Mouse (Mus musculus) heart, postnatal 14 days (tissue): ENCODE results near the gene Rps11. TPM values are rescaled to one million over a fixed set of nuclear protein-coding genes. Genes with fewer than 3 reads are reported as not detected.
"Not testable (repeated sequence)": the region's sequence is repeated elsewhere in the genome, so short reads cannot be mapped to it uniquely, and the experiment has no call there.

Source experiments
- DNase-seq, 2 experiments: peaks; one replicate each; pipeline ENCODE4 v3.0.0; 2021 to 2022
- intact Hi-C: fragments of 180-260 bp; cut with DNase I; formaldehyde crosslinking; loops from one replicate; pipeline ENCODE4 v1.15.1; 2025
- total RNA-seq, 2 experiments: library from RNA; stranded (reverse); gene quantifications; 2 replicates each; pipeline ENCODE4 v1.2.3; 2021

The Rps11 gene
- total RNA-seq, 2 experiments from 2014 or later: 582 to 636 TPM

- no peak for DNase-seq
- intact Hi-C loops: no loop called here
Measured at GRCm38 (mm10) chr7:45155590-45155989, 31.4 kb upstream of the Rps11 start.

- peak; percentile 55 to 80 for DNase-seq
- intact Hi-C loops: no loop called here
Measured at GRCm38 (mm10) chr7:45154993-45155514, 30.8 kb upstream of the Rps11 start.

GRCm38 (mm10) chr7:45154096-45154992 lies 30.1 kb upstream of the Rps11 start, which contains the start of the genes Pih1d1 and Aldh16a1:
TSS of gene Pih1d1 (plus strand) at chr7:45154303.
TSS of gene Aldh16a1 (minus strand) at chr7:45154584.
- peak; percentile 98 for DNase-seq
- intact Hi-C loops: no loop called here

DNA sequence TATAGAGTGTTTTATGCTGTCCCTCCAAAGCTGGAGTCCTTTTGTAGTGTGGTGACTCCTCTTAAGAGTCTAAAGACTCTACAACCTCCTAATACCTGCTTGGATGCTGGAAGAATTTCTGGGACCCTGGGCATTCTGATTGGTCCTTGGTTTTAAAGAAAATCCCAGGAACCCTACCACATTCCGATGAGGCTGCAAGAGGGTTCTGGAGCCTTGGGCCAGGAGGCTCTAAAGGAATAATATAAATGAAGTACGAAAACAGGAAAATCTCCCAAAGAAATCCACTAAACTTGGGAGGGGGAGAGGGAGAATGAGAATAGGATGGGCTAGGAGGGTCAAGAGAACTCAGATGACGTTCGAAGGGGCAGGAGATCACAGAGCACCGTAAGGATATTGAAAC lies 29.3 kb upstream of the Rps11 start:
- no peak for DNase-seq
- intact Hi-C loops: no loop called here

DNA sequence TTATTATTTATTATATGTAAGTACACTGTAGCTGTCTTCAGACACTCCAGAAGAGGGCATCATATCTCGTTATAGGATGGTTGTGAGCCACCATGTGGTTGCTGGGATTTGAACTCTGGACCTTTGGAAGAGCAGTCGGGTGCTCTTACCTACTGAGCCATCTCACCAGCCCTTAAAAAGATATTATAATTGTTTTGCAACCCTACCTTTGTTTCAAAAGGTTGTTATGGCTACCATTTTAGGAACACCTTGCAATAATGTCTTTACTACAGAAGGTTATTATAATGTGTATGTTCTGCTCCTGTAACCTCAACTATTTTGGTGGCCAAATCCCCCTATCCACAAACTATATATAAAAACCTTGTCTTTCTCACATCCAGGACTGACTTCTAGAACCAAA lies 28.8 kb upstream of the Rps11 start:
- intact Hi-C loops, DNase-seq: not testable (repeated sequence)

DNA sequence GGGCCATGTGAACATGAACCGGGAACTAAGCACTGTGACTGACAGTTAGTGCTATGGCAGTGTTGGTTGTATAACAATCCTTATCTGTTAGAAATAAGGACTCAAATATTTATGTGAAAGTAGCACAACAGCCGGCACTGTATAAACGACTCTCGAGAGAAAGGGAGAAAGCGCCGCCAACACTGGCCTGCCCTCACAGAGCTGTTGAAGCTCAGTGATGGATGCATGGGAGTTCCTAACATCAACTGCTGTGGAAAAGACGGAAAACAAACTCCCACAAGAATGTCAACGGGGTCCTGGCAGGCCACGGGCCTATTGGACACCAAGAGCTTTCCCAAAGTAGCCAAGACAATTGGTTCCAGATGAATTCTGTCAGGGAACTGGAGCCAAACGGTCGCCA lies 27.1 kb upstream of the Rps11 start:
- intact Hi-C loops: no loop called here
- DNase-seq: peak; percentile 46 to 51

DNA sequence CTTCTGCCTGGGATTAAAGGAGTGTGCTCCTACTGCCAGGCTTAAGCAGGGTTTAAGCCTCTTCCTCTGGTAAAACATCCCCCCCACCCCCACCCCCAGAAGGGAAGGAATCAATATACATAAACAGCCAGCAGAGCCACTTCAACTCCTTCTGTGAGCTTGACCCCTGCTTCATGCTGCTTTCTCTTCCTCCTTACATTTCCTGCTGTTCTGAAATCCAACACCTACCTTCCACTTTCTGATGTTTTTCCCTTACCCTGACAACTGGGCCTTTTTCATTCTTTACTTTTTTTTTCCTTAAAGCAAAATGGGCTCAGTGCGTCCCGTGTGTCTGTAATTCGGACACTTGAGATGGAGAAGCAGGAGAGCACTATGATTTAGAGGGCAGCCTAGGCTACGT lies 26.1 kb upstream of the Rps11 start:
- intact Hi-C loops: no loop called here
- no peak for DNase-seq

DNA sequence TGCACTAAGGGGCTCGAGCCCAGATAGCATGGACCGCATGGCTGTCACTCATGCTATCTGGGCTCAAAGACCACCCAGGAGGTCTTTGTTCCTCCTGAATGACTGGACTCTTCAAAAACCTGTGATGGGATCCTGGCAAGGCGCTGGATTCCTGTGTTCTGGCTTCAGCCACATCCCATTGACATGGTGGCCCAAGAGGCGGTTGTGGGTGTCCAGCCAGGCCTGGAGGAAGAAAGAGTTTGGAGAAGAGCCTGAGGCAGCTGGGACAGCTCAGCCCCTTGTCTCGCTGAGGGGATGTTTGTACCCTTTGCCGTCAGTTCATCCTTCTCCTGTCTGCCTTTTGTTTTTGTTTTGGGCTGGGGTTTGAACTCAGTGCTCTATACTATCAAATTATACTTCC lies 25.3 kb upstream of the Rps11 start:
- DNase-seq: peak; percentile 57 to 66
- intact Hi-C loops: no loop called here

GRCm38 (mm10) chr7:45148534-45149098 lies 24.4 kb upstream of the Rps11 start:
- intact Hi-C loops: no loop called here
- DNase-seq: peak; percentile 46 to 51

GRCm38 (mm10) chr7:45147899-45148298 lies 23.7 kb upstream of the Rps11 start:
- no peak for DNase-seq
- intact Hi-C loops: no loop called here

DNA sequence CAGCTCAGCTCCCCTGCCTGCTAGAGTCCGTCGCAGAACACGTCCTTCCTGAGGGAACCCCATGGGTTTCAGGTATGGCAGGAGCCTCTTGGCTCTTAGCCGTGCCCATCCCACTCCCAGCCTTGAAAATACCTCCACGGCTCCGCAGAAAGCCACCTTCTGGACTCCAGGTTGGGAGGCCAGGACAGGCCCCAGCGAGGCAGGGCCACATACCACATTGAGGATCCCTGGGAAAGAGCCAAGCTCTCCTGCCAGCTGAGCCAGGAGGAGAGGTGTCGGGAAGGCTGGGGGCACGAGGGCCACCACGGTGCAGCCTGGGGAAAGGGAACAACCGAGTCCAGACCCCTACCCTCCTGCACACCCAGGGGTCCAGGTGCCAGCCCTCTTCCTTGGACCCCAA lies 23.0 kb upstream of the Rps11 start:
- no peak for DNase-seq
- intact Hi-C loops: no loop called here

- DNase-seq: no peak
Measured at GRCm38 (mm10) chr7:45145460-45145859, 21.2 kb upstream of the Rps11 start.

GRCm38 (mm10) chr7:45144368-45145174 lies 20.3 kb upstream of the Rps11 start:
- DNase-seq: peak; percentile 35 to 45
- intact Hi-C loops: no loop called here

More at GRCm38 (mm10) chr7:45145460-45145859, 21.2 kb upstream of the Rps11 start:
- intact Hi-C loops: no loop called here

DNA sequence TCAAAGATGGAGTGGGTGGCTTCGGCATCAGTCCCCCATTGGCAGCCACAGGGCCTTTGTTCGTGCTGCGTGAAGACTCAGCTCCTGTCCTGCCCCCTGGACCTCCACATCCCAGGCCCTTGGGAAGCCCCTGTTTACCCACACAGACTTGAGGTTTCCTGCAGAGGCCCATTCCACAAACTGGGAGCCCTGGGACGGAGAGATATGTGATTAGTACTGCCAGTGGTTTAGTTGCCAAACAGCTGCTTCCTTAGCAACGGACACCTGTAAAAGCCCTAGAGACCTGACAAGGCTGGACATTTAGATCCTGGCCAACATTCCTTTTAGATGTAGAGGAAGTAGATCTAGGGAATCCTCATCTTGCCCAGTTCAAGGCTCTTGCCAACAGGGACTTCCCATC lies 17.7 kb upstream of the Rps11 start:
- DNase-seq: no peak
- intact Hi-C loops: no loop called here

DNA sequence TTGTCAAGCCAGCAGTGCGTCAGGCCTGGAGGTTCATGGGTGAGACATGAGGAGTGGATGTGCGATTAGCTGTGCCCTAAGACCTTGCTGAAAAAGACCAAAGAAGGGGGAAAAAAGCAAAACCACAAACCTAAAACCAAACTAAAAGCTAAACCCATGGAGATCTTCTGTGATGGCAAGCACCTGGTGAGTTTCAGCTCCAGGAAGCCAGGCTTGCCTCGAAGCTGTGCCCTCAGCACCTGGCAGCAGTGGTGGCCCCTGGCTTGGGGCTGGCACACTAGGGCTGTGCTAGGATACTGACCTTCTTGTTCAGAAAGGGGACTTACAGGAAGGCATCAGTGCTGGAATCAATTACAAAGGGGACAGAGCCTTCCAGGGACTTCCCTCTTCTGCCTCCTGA lies 17.1 kb upstream of the Rps11 start:
- DNase-seq: no peak
- intact Hi-C loops: no loop called here

DNA sequence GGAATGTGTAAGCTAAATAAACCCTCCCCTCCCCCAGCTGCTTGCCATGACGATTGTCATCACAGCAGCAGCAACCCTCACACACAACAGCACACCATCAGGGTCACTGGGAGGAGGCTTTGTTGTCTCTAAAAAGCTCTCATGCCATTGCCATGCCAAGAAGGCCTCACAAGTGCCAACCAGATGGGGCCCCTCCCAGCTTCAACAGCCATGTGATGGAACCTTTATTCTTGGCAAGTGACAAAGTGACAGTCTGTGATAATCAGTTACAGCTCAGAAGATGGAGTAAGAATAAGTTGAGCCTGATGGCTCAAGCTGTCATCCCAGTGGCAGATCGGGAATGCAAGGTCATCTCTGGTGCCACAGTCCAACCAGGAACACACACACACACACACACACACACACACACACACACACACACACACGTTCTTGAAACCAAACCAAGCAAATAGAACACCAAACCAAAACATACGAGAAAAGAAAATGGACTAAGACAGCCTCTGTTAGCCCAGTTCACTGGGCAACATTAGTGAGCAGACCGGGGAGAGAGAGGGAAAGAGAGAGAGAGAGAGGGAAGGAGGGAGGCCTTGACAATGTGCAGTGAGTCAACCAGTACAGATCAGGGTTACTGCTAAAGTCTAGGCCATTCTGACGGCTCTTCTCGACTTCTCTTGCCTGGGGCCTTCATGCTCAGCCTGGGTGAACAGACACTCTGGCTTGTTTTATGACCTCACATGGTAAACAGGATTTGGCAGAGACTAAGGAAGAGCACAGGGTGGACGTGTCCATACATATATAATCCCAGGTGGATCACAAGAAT lies 15.9 kb upstream of the Rps11 start:
- intact Hi-C loops: no loop called here
- DNase-seq: no peak

DNA sequence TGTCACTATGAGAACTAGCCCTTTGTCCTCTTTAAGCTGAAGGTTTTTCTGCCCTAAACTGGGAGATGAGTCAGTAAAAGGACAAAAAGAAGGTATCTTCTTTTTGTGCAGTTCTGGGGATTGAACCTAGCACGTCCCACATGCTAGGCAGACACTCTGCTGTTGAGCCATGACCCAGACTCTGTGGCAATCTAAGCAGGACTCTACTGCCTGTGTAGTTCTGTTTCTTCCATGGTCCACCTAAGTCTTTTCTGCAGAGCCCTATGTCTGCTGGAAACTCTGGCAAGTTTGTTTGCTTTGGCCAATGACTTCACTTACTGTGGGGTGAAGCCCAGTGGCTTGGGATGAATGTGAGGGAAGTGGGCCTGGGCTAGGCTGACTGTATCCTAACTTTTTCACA lies 14.2 kb upstream of the Rps11 start:
- intact Hi-C loops: no loop called here
- DNase-seq: no peak

DNA sequence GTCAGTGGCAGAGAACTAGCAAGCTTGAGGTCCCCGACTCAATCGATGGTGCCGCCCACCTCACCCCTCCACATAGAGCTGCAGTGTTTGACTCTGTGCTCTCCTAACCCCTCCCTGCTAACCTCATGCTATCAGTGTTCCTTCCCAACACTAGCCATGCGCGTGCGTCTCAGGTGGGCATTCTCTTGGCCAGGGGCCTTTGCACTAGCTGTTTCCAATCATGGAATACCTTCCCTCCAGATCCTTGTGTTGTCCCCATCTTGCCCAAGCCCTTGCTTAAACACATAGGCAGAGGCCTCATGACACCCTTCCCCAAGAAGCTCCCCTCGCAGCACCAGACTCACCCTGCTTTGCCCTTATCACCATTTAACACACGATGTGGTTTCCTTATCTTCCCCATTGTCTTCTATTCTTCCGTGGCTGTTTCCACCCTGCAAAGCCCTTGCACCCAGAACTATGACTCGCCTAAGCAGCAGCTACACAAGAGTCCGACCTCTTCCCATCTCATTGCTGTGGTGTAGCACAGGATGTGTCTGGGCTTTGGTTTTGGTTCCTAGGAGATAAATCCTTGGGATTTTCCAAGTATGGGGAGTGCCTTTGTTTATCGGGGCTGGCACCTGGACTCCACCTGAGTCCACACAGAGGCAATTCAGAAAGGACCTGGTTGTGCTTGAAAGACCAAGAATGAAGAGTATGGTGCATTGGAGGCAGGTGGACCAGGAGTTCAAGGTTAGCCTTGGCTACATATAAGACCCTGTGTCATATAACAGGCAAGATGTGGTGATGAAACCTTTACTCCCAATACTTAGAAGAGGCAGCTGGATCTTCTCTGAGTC lies 13.2 kb upstream of the Rps11 start:
- intact Hi-C loops: no loop called here
- DNase-seq: no peak

DNA sequence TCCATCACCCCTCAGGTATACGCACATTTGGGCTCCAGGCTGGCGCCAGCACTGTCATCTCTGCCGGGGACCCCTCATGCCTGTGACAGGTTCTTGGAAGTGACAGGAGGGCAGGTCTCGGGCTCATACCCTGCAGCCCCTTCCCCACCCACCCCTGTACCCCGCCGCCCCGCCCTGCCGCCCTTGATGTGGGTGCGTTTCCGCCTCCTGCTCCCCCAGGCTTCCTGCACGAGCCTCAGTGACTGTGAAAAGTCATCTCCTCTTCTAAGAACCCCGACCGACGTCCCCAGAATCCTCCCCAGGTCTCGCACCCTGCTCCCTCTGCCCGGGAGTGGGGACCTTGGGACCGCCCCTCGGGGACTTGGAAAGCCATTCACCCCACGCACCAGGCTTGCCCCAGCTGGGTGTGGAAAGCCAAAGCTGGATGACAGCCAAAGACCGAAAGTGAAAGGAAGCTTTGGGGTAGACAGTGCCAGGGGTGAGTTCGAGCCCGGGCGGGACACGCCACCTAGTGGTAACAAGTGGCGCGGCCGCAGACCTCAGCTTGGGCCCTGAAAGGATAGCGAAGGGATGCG lies 11.8 kb upstream of the Rps11 start, which contains the start of the genes Gm45713 and Flt3l:
TSS of gene Gm45713 (minus strand) at position 239 of the 575 bp plus-strand sequence.
TSS of gene Flt3l (minus strand) at position 440 of the 575 bp plus-strand sequence.
- intact Hi-C loops: loop anchor here (1.0 kb wide), 1 partner anchor 56 kb away; no protein-coding TSS in a partner anchor
- DNase-seq: peak; percentile 93 to 97
